Mouse (Mus musculus) megakaryocyte, embryonic 14.5 days (primary cell): ENCODE results near the gene Saa4.

ENCODE experiments used
- FLI1 ChIP-seq: IDR thresholded peaks from 2 replicates; pipeline ENCODE4 v1.6.1; 2012; ENCODE audit warnings: low read length, inconsistent platforms, mixed read lengths
- GATA1 ChIP-seq: IDR thresholded peaks from 3 replicates; pipeline ENCODE4 v1.6.1; 2012; ENCODE audit warnings: mixed read lengths, low read length, inconsistent platforms, borderline replicate concordance

DNA sequence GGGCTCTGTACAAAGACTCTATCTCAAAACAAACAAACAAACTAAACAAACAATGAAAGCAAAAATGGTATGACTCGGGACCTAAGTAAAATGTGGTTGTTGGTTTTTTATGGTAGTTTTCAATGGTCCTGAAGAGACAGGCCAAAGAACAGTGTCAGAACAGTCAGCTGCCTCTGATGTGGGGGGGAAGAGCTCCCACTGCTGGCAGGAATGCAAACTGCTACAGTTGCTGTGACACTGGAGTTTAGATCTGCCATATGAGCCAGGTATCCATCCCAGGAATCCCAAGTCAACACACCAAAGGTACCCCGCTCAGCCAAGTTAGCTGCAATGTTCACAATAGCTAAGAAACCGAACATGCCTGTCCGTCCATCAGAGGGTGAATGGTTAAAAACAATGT, 38.3 kb upstream of the Saa4 start:
- TF ChIP-seq FLI1 (no peak), GATA1 (no peak)
